Mouse (Mus musculus) cerebellum, postnatal 36 days (tissue): ENCODE results near the gene Trip10.

Experiments
- DNase-seq, 2 experiments: peaks; one replicate each; pipeline ENCODE4 v3.0.0; 2021 to 2022; ENCODE audit warnings: mixed read lengths in 2 of 2

The Trip10 gene

GRCm38 (mm10) chr17:57249186-57250181, at the start of gene Trip10:
Trip10 (plus strand) TSS chr17:57249455.
- peak; percentile 74 to 81 for DNase-seq

- DNase-seq: no peak
Observed at GRCm38 (mm10) chr17:57201841-57202724, 47.2 kb upstream of the Trip10 start.

GRCm38 (mm10) chr17:57207938-57208337, 41.3 kb upstream of the Trip10 start:
- no peak for DNase-seq

- no peak for DNase-seq
Observed at GRCm38 (mm10) chr17:57209330-57209729, 39.9 kb upstream of the Trip10 start.

GRCm38 (mm10) chr17:57211501-57211900, 37.8 kb upstream of the Trip10 start:
- no peak for DNase-seq

GRCm38 (mm10) chr17:57214676-57215387, 34.4 kb upstream of the Trip10 start:
- no peak for DNase-seq

GRCm38 (mm10) chr17:57218335-57218900, 30.8 kb upstream of the Trip10 start:
- DNase-seq: no peak

- peak; percentile 62 to 66 for DNase-seq
Observed at GRCm38 (mm10) chr17:57219167-57219883, 29.9 kb upstream of the Trip10 start.

- DNase-seq: no peak
Observed at GRCm38 (mm10) chr17:57219884-57220207, 29.4 kb upstream of the Trip10 start.

GRCm38 (mm10) chr17:57221911-57222310, 27.3 kb upstream of the Trip10 start:
- DNase-seq: no peak

GRCm38 (mm10) chr17:57223313-57223712, 25.9 kb upstream of the Trip10 start:
- DNase-seq: no peak

GRCm38 (mm10) chr17:57227468-57227867, 21.8 kb upstream of the Trip10 start:
- no peak for DNase-seq

GRCm38 (mm10) chr17:57228014-57228413, 21.2 kb upstream of the Trip10 start, which contains the start of gene C3:
C3 (minus strand) TSS chr17:57228136.
- DNase-seq: no peak

- no peak for DNase-seq
Observed at GRCm38 (mm10) chr17:57228873-57229272, 20.4 kb upstream of the Trip10 start.

GRCm38 (mm10) chr17:57229851-57230727, 19.2 kb upstream of the Trip10 start:
- no peak for DNase-seq

- DNase-seq: no peak
Observed at GRCm38 (mm10) chr17:57230728-57231125, 18.5 kb upstream of the Trip10 start.

GRCm38 (mm10) chr17:57231321-57231771, 17.9 kb upstream of the Trip10 start:
- DNase-seq: no peak

GRCm38 (mm10) chr17:57232200-57232599, 17.1 kb upstream of the Trip10 start:
- DNase-seq: no peak

- DNase-seq: no peak
Observed at GRCm38 (mm10) chr17:57233038-57233437, 16.2 kb upstream of the Trip10 start.

GRCm38 (mm10) chr17:57234254-57234928, 14.9 kb upstream of the Trip10 start:
- DNase-seq: no peak
